ENCODE assay signal across 20 mouse cellular contexts in genomic region chr6:39747094-39747493, GRCm38 (mm10). TPM values are rescaled to one million over a fixed set of nuclear protein-coding genes. Genes with fewer than 3 reads are reported as not detected.
DNase-seq lines count a peak whose midpoint lies in the region; ATAC-seq and TF ChIP-seq lines count a peak whose summit lies in the region.
"Had no signal": no experiment of that assay in that cellular context is flagged by ENCODE, and none has a peak within 500 bp of the region (broad histone marks: within the 10 kb centered on the region; RNA-seq: fewer than 3 reads in every experiment).

No protein-coding gene starts in this region.

- no peak overlapping the region for H3K4me3 ChIP-seq in hindbrain, embryonic 15.5 days
- no peak overlapping the region for H3K4me3 ChIP-seq in hindbrain, embryonic 12.5 days
- no peak overlapping the region for H3K4me3 ChIP-seq in forebrain, embryonic 15.5 days
- no peak overlapping the region for H3K4me3 ChIP-seq in neural tube, embryonic 14.5 days (ENCODE audit: low read depth, low read length)
- H3K4me3 ChIP-seq: embryonic facial prominence, embryonic 15.5 days; megakaryocyte, embryonic 14.5 days; myocyte had no signal

- no peak for TF ChIP-seq POLR2A in brain, embryonic 14.5 days (IDR thresholded peaks at IDR 0.05; ENCODE audit: borderline replicate concordance, extremely low read depth, insufficient read depth, insufficient read length, poor library complexity, severe bottlenecking)

- peak; percentile 85 for DNase-seq in brain, embryonic 14.5 days (ENCODE audit: low read depth)
- DNase-seq in adrenal gland, postnatal 36 days: no peak
- no peak for DNase-seq in thymus, postnatal 25 days
- DNase-seq: adrenal gland, adult 2 months; cerebellum, adult 9-11 months; gastrocnemius, postnatal 36 days; kidney, adult 18-20 months; kidney, postnatal 10 days; lung, adult 18-20 months; lung, postnatal 14 days; right cerebral cortex, adult 18-20 months; thymus, postnatal 36 days had no signal

- H3K4me1 ChIP-seq in hindbrain, embryonic 15.5 days (replicated peaks): no peaks in the 10 kb centered on the region
- H3K4me1 ChIP-seq in hindbrain, embryonic 12.5 days: 0 out of 2 replicates have a peak, but pooled peaks cover 5% of the 10 kb centered on the region
- 0 out of 2 replicates have a peak, but pooled peaks cover 13% of the 10 kb centered on the region for H3K4me1 ChIP-seq in forebrain, embryonic 15.5 days
- no peaks in the 10 kb centered on the region for H3K4me1 ChIP-seq in neural tube, embryonic 14.5 days (ENCODE audit: control insufficient read depth, insufficient read depth, low read length)
- H3K4me1 ChIP-seq: embryonic facial prominence, embryonic 15.5 days; megakaryocyte, embryonic 14.5 days had no signal

- H3K9me3 ChIP-seq in hindbrain, embryonic 15.5 days: no peaks in the 10 kb centered on the region
- H3K9me3 ChIP-seq in hindbrain, embryonic 12.5 days (replicated peaks): no peaks in the 10 kb centered on the region
- H3K9me3 ChIP-seq in forebrain, embryonic 15.5 days: no peaks in the 10 kb centered on the region
- no peaks in the 10 kb centered on the region for H3K9me3 ChIP-seq in neural tube, embryonic 14.5 days (ENCODE audit: control insufficient read depth, low read length)
- H3K9me3 ChIP-seq: embryonic facial prominence, embryonic 15.5 days; megakaryocyte, embryonic 14.5 days had no signal

- H3K27ac ChIP-seq in hindbrain, embryonic 15.5 days (replicated peaks): 0 out of 2 replicates have a peak overlapping the region, but pooled peaks have one; percentile 4
- H3K27ac ChIP-seq in hindbrain, embryonic 12.5 days: no peak overlapping the region
- peak overlapping the region; percentile 13; the same call in 1 of the 2 replicates for H3K27ac ChIP-seq in forebrain, embryonic 15.5 days (replicated peaks)
- H3K27ac ChIP-seq in neural tube, embryonic 14.5 days (ENCODE audit: low read depth, low read length): peak overlapping the region; percentile 36; the same call in 1 of the 2 replicates
- H3K27ac ChIP-seq: embryonic facial prominence, embryonic 15.5 days had no signal

- no peaks in the 10 kb centered on the region for H3K27me3 ChIP-seq in hindbrain, embryonic 15.5 days
- H3K27me3 ChIP-seq in hindbrain, embryonic 12.5 days: no peaks in the 10 kb centered on the region
- no peaks in the 10 kb centered on the region for H3K27me3 ChIP-seq in forebrain, embryonic 15.5 days
- no peaks in the 10 kb centered on the region for H3K27me3 ChIP-seq in neural tube, embryonic 14.5 days (ENCODE audit: control insufficient read depth, insufficient read depth, low read length)
- H3K27me3 ChIP-seq: embryonic facial prominence, embryonic 15.5 days had no signal

- no peak overlapping the region for H3K4me2 ChIP-seq in hindbrain, embryonic 15.5 days
- no peak overlapping the region for H3K4me2 ChIP-seq in hindbrain, embryonic 12.5 days (replicated peaks)
- H3K4me2 ChIP-seq in forebrain, embryonic 15.5 days (replicated peaks): no peak overlapping the region
- H3K4me2 ChIP-seq in neural tube, embryonic 14.5 days (ENCODE audit: low read depth, low read length): no peak overlapping the region
- H3K4me2 ChIP-seq: embryonic facial prominence, embryonic 15.5 days; liver, embryonic 11.5 days had no signal

- TF ChIP-seq CTCF in brain, embryonic 14.5 days (IDR thresholded peaks at IDR 0.05; ENCODE audit: borderline replicate concordance, extremely low read depth, insufficient read depth, insufficient read length): no peak

- H3K36me3 ChIP-seq in hindbrain, embryonic 15.5 days: no peaks in the 10 kb centered on the region
- no peaks in the 10 kb centered on the region for H3K36me3 ChIP-seq in hindbrain, embryonic 12.5 days
- H3K36me3 ChIP-seq in forebrain, embryonic 15.5 days: no peaks in the 10 kb centered on the region
- H3K36me3 ChIP-seq in neural tube, embryonic 14.5 days (ENCODE audit: control insufficient read depth, insufficient read depth, low read length): no peaks in the 10 kb centered on the region
- H3K36me3 ChIP-seq: embryonic facial prominence, embryonic 15.5 days had no signal

- H3K9ac ChIP-seq in hindbrain, embryonic 15.5 days: no peak overlapping the region
- no peak overlapping the region for H3K9ac ChIP-seq in hindbrain, embryonic 12.5 days
- H3K9ac ChIP-seq in forebrain, embryonic 15.5 days (replicated peaks): no peak overlapping the region
- H3K9ac ChIP-seq in neural tube, embryonic 14.5 days (replicated peaks; ENCODE audit: low read depth, low read length): no peak overlapping the region
- H3K9ac ChIP-seq: embryonic facial prominence, embryonic 15.5 days had no signal

- ATAC-seq in hindbrain, embryonic 15.5 days (ENCODE audit: low FRiP score, low read depth): no peak
- ATAC-seq in hindbrain, embryonic 12.5 days (ENCODE audit: low FRiP score): no peak
- ATAC-seq in forebrain, embryonic 15.5 days (replicated peaks): 0 out of 2 replicates have a peak, but pooled peaks have one; percentile 32
- ATAC-seq in neural tube, embryonic 14.5 days (ENCODE audit: low read depth): no peak

- WGBS in hindbrain, embryonic 15.5 days: 16% methylated on average over 1 of the region's 1 CpGs
- 13% methylated on average over 1 of the region's 1 CpGs for WGBS in hindbrain, embryonic 12.5 days
- WGBS in forebrain, embryonic 15.5 days: 2% methylated on average over 1 of the region's 1 CpGs
- 0% methylated on average over 1 of the region's 1 CpGs for WGBS in neural tube, embryonic 14.5 days

RNA-seq across cellular contexts. Expression of gene Braf, which starts 21.8 kb away (rescaled TPM):
- 23.6 and 23.8 TPM in 2 replicates for polyA plus RNA-seq in hindbrain, embryonic 15.5 days (2015; fragmentation: Nextera tagmentation; extraction: Ambion mirVana)
- 25.7 and 29.2 TPM in 2 replicates for polyA plus RNA-seq in hindbrain, embryonic 12.5 days (2016; fragmentation: Nextera tagmentation; extraction: Ambion mirVana)
- polyA plus RNA-seq in brain, embryonic 14.5 days (2012; rRNA removed): 24.0 and 26.9 TPM in 2 replicates
- polyA plus RNA-seq in forebrain, embryonic 15.5 days (2015; fragmentation: Nextera tagmentation; extraction: Ambion mirVana): 21.6 and 23.7 TPM in 2 replicates
- 32.8 TPM in 2 replicates for polyA plus RNA-seq in neural tube, embryonic 14.5 days (2014; fragmentation: Nextera tagmentation; extraction: Ambion mirVana)
- 10 to 100 TPM; 40.2 to 41.4 TPM for total RNA-seq in adrenal gland, postnatal 36 days (2021)
